16 mouse cellular contexts compared by ENCODE assay signal in the genomic region with DNA sequence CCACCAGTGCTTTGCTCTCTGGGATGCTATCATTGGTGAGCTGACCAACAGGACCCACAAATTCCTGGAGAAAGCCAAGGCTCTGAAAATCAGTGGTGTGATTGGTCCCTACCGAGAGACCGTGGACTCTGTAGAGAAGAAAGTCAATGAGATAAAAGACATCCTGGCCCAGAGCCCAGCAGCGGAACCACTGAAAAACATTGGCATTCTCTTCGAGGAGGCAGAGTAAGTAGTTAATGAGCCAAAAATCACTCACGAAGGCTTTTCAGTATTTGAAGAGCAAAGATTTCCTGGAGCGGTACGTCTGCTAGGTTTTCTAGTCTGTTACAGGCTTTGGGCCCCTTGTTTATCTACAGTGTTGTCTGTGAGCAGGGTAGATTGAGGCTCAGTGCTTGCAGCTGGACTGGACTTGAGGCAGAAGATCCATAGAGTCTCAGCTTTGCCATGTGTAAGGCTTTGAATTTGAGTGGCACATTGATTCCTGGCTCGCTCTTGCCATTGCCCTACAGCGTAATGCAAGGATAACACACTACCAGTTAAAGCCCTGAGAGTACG. TPM values are rescaled to one million over a fixed set of nuclear protein-coding genes. Genes with fewer than 3 reads are reported as not detected.
A peak's percentile ranks its signal among the peaks of the same experiment; 100 is the strongest.
DNase-seq lines count a peak whose midpoint lies in the region; ATAC-seq and TF ChIP-seq lines count a peak whose summit lies in the region.
"Had no signal": no experiment of that assay in that cellular context is flagged by ENCODE, and none has a peak within 500 bp of the region (broad histone marks: within the 10 kb centered on the region; RNA-seq: fewer than 3 reads in every experiment).

No protein-coding gene starts in this region.

- no peak overlapping the region for H3K27ac ChIP-seq in forebrain, postnatal 0 days (ENCODE audit: low read depth, low read length)
- no peak overlapping the region for H3K27ac ChIP-seq in forebrain, embryonic 12.5 days
- H3K27ac ChIP-seq in layer of hippocampus, adult 2 months = no peak overlapping the region
- H3K27ac ChIP-seq: kidney, postnatal 0 days had no signal

- H3K36me3 ChIP-seq in forebrain, postnatal 0 days (ENCODE audit: insufficient read depth) = peaks cover 7% of the 10 kb centered on the region; the same call in 1 of the 2 replicates
- H3K36me3 ChIP-seq in forebrain, embryonic 12.5 days (replicated peaks) = 0 out of 2 replicates have a peak, but pooled peaks cover 3% of the 10 kb centered on the region

- H3K4me2 ChIP-seq in forebrain, postnatal 0 days (ENCODE audit: low read depth) = no peak overlapping the region
- H3K4me2 ChIP-seq in forebrain, embryonic 12.5 days = no peak overlapping the region
- H3K4me2 ChIP-seq: liver, embryonic 11.5 days had no signal

- no peak for TF ChIP-seq CTCF in forebrain, postnatal 0 days (IDR thresholded peaks at IDR 0.05; ENCODE audit: low read depth)
- TF ChIP-seq CTCF in layer of hippocampus, adult 2 months (conservative IDR thresholded peaks at IDR 0.05) = no peak

- no peaks in the 10 kb centered on the region for H3K27me3 ChIP-seq in forebrain, postnatal 0 days (ENCODE audit: insufficient read depth, low read length)
- H3K27me3 ChIP-seq in forebrain, embryonic 12.5 days = no peaks in the 10 kb centered on the region
- H3K27me3 ChIP-seq: CH12.LX had no signal

- no peak overlapping the region for H3K9ac ChIP-seq in forebrain, postnatal 0 days
- H3K9ac ChIP-seq in forebrain, embryonic 12.5 days = no peak overlapping the region

- WGBS in forebrain, postnatal 0 days = 37% methylated on average over 10 of the region's 10 CpGs
- 85% methylated on average over 10 of the region's 10 CpGs for WGBS in forebrain, embryonic 12.5 days

- no peaks in the 10 kb centered on the region for H3K4me1 ChIP-seq in forebrain, postnatal 0 days (ENCODE audit: insufficient read depth)
- H3K4me1 ChIP-seq in forebrain, embryonic 12.5 days = no peaks in the 10 kb centered on the region

- ATAC-seq in forebrain, postnatal 0 days = peak; percentile 67
- no peak for ATAC-seq in forebrain, embryonic 12.5 days (ENCODE audit: low FRiP score)
- ATAC-seq: inflammation-experienced regulatory T-cells, adult 6 months had no signal

- no peaks in the 10 kb centered on the region for H3K9me3 ChIP-seq in forebrain, postnatal 0 days (ENCODE audit: low read length)
- no peaks in the 10 kb centered on the region for H3K9me3 ChIP-seq in forebrain, embryonic 12.5 days

- H3K4me3 ChIP-seq in forebrain, postnatal 0 days (ENCODE audit: low read depth, low read length) = no peak overlapping the region
- no peak overlapping the region for H3K4me3 ChIP-seq in forebrain, embryonic 12.5 days (replicated peaks)
- no peak overlapping the region for H3K4me3 ChIP-seq in layer of hippocampus, adult 2 months
- H3K4me3 ChIP-seq: erythroblast, embryonic 14.5 days had no signal

- peak; percentile 52 for DNase-seq in forebrain, postnatal 0 days
- DNase-seq in layer of hippocampus, adult 2 months (ENCODE audit: low spot score in 2 of 2) = peak; percentile 38 to 40
- no peak for DNase-seq in layer of hippocampus, postnatal 36 days
- peak; percentile 46 for DNase-seq in right cerebral cortex, postnatal 4 days
- DNase-seq in right cerebral cortex, postnatal 36 days (ENCODE audit: low spot score in 2 of 2) = no peak
- DNase-seq in ovary, postnatal 36 days (ENCODE audit: low spot score) = peak; percentile 53
- DNase-seq in thymus, postnatal 0 days (ENCODE audit: low spot score) = no peak
- DNase-seq: gastrocnemius, postnatal 14 days; retina, postnatal 1 day; thymus, adult 2 months had no signal

RNA-seq across cellular contexts. Expression of a gene that starts 32.8 kb away (rescaled TPM):
- 57.5 and 64.2 TPM in 2 replicates for total RNA-seq in forebrain, postnatal 0 days (2014; rRNA removed)
- 110 and 114 TPM in 2 replicates for polyA plus RNA-seq in forebrain, postnatal 0 days (2015; fragmentation: Nextera tagmentation; extraction: Ambion mirVana)
- polyA plus RNA-seq in forebrain, embryonic 12.5 days (2016; fragmentation: Nextera tagmentation; extraction: Ambion mirVana) = 148 and 150 TPM in 2 replicates
- total RNA-seq in layer of hippocampus, adult 2 months (2021) = 100 to 1,000 TPM; 106 to 108 TPM
- 100 to 1,000 TPM; 108 to 114 TPM for total RNA-seq in layer of hippocampus, postnatal 36 days (2021)
- polyA plus RNA-seq in thymus, postnatal 0 days (2015; fragmentation: Nextera tagmentation; extraction: Ambion mirVana) = 115 and 117 TPM in 2 replicates

RNA-seq across cellular contexts. Expression of a gene that starts 53.5 kb away (rescaled TPM):
- total RNA-seq in forebrain, postnatal 0 days (2014; rRNA removed) = 25.3 and 33.4 TPM in 2 replicates
- polyA plus RNA-seq in forebrain, postnatal 0 days (2015; fragmentation: Nextera tagmentation; extraction: Ambion mirVana) = 10.2 and 12.1 TPM in 2 replicates
- polyA plus RNA-seq in forebrain, embryonic 12.5 days (2016; fragmentation: Nextera tagmentation; extraction: Ambion mirVana) = 25.7 and 26.1 TPM in 2 replicates
- 10 to 100 TPM; 37.8 to 46.8 TPM for total RNA-seq in layer of hippocampus, adult 2 months (2021)
- 10 to 100 TPM; 38.5 to 42.1 TPM for total RNA-seq in layer of hippocampus, postnatal 36 days (2021)
- polyA plus RNA-seq in thymus, postnatal 0 days (2015; fragmentation: Nextera tagmentation; extraction: Ambion mirVana) = 13.6 and 14.0 TPM in 2 replicates
- polyA plus RNA-seq: inflammation-experienced regulatory T-cells, adult 6 months had no signal

Comparison
In these comparisons a context has a peak if more than half of its experiments do, and no peak if none do; other contexts are left out.
1. DNase-seq: peak in forebrain, postnatal 0 days (single experiment), layer of hippocampus, adult 2 months (2 of 2), right cerebral cortex, postnatal 4 days (single experiment) and ovary, postnatal 36 days (single experiment); none in layer of hippocampus, postnatal 36 days (0 of 2), right cerebral cortex, postnatal 36 days (0 of 2) and thymus, postnatal 0 days (single experiment).